Mouse (Mus musculus): ENCODE results near the gene Art3. TPM values are rescaled to one million over a fixed set of nuclear protein-coding genes. Genes with fewer than 3 reads are reported as not detected.

The Art3 gene
- polyA plus RNA-seq, 1 experiment from 2014 or later = 4.0 TPM

DNA sequence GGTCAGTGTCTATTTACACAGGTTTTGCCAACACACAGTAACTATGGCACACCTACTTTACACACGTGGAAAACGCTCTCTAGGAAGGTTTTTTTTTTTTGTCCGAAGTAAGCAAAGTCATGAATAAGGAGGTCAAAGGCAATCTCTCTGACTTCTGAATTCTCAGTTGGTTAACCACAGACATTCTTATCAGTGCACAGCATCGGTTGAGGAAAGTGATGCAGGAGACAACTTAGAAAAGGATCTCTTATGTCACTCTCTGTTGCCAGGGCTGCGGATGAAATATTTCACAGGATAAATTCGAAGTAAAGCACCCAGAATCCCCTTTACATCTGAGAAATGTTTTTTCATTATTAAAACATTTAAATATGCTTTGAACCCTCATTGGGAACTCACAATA is 4.3 kb upstream of the Art3 start:
- no peak overlapping the region for H3K4me2 ChIP-seq (replicated peaks; ENCODE audit: low read depth, low read length)
- H3K4me3 ChIP-seq (ENCODE audit: low read depth, low read length) = no peak overlapping the region
- no peak overlapping the region for H3K27ac ChIP-seq (ENCODE audit: low read length)
- no peaks in the 10 kb centered on the region for H3K36me3 ChIP-seq (ENCODE audit: control insufficient read depth, insufficient read depth, low read length)
- H3K9ac ChIP-seq (replicated peaks; ENCODE audit: low read depth, low read length) = no peak overlapping the region
- ATAC-seq (ENCODE audit: insufficient number of reproducible peaks, insufficient read depth, low FRiP score, low read depth) = no peak
- H3K4me1 ChIP-seq (ENCODE audit: control insufficient read depth, insufficient read depth, low read length) = peaks cover 9% of the 10 kb centered on the region; the same call in 1 of the 2 replicates
- H3K9me3 ChIP-seq (ENCODE audit: control insufficient read depth, low read depth, low read length) = no peaks in the 10 kb centered on the region
- WGBS = 71% methylated on average over 6 of the region's 6 CpGs
- no peaks in the 10 kb centered on the region for H3K27me3 ChIP-seq (ENCODE audit: control insufficient read depth, insufficient read depth, low read length)

DNA sequence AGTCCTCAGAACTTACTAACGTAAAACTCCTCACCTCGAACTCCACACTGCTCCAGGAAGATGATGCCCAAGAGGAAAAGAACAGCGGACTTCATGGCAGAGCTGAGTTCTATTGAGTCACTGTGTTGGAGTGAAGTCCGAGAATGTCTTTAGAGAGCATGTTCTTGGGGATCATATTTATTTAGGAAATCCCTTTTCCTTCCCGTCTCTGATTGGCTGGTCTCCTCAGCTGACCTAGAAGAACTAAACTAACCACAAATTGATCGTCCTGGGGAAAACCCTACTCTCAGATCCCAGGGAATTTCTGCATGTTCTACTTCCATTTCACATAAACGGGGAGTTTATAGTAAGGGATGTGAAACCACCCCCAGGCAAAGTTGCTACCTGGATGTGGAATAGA is 3.7 kb upstream of the Art3 start, which contains the start of gene Cxcl9:
TSS of gene Cxcl9 (minus strand) at position 151 of the 400 bp plus-strand sequence.
- Histone ChIP-seq H3K4me3 (ENCODE audit: low read depth, low read length) (no peak within 1 kb of the TSS), H3K9ac (replicated peaks; ENCODE audit: low read depth, low read length) (no peak within 1 kb of the TSS), H3K36me3 (ENCODE audit: control insufficient read depth, insufficient read depth, low read length) (no peaks in the 10 kb centered on the region), H3K4me2 (replicated peaks; ENCODE audit: low read depth, low read length) (no peak within 1 kb of the TSS), H3K27me3 (ENCODE audit: control insufficient read depth, insufficient read depth, low read length) (no peaks in the 10 kb centered on the region), H3K27ac (ENCODE audit: low read length) (no peak within 1 kb of the TSS), H3K9me3 (ENCODE audit: control insufficient read depth, low read depth, low read length) (no peaks in the 10 kb centered on the region), H3K4me1 (ENCODE audit: control insufficient read depth, insufficient read depth, low read length) (peaks cover 9% of the 10 kb centered on the region; the same call in 1 of the 2 replicates)
- WGBS = 79% methylated on average over 7 of the region's 7 CpGs
- ATAC-seq (ENCODE audit: insufficient number of reproducible peaks, insufficient read depth, low FRiP score, low read depth) = no peak

DNA sequence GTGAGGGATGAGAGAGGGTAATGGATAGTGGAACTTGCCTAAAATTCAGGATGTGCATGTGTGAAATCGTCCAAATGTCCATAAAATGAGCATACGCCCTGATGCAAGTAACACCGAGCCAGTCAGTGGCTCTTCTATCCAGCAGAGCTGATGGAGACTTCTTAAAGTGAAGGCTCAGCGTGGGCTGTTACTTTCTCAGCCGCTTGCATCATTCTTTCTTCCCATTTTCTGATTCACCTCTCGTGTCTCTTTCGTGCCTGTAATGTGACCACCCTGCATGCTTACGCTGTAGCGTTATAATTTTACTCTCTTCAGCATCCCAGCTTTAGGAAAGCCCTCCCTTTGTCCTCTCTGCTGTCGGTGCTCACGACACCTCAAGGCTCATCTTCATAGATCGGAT is 505 bp upstream of the Art3 start:
- H3K4me1 ChIP-seq (ENCODE audit: control insufficient read depth, insufficient read depth, low read length) = peaks cover 9% of the 10 kb centered on the region; the same call in 1 of the 2 replicates
- no peak overlapping the region for H3K9ac ChIP-seq (replicated peaks; ENCODE audit: low read depth, low read length)
- H3K9me3 ChIP-seq (ENCODE audit: control insufficient read depth, low read depth, low read length) = no peaks in the 10 kb centered on the region
- ATAC-seq (ENCODE audit: insufficient number of reproducible peaks, insufficient read depth, low FRiP score, low read depth) = no peak
- H3K27me3 ChIP-seq (ENCODE audit: control insufficient read depth, insufficient read depth, low read length) = no peaks in the 10 kb centered on the region
- no peaks in the 10 kb centered on the region for H3K36me3 ChIP-seq (ENCODE audit: control insufficient read depth, insufficient read depth, low read length)
- no peak overlapping the region for H3K4me2 ChIP-seq (replicated peaks; ENCODE audit: low read depth, low read length)
- 84% methylated on average over 12 of the region's 12 CpGs for WGBS
- no peak overlapping the region for H3K4me3 ChIP-seq (ENCODE audit: low read depth, low read length)
- peak overlapping the region; percentile 94 for H3K27ac ChIP-seq (ENCODE audit: low read length)

DNA sequence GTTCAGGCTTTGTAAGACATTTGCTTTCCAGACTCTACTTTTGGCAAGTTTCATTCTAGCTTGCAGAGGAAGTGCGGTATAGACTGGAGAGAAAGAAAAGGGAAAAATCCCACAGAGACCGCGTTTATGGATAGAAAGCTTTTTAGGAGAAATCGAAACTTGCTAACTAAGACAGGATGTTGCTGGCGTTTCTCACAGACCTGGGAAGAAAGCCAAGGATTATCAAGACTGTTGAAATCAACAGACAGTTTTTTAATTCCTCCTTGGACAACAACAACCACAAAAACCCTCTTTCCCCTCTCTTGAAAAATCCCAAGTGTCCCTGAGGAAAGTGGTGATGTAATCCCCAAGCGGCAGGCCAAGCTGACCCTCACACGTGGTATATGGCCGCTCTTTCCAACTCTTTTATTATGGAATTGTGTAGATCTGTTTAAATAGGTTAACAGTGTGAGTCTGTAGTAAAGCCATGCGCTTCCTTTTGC is 773 bp downstream of the Art3 start:
- WGBS = 38% methylated on average over 9 of the region's 9 CpGs
- Histone ChIP-seq H3K27me3 (ENCODE audit: control insufficient read depth, insufficient read depth, low read length) (no peaks in the 10 kb centered on the region), H3K9me3 (ENCODE audit: control insufficient read depth, low read depth, low read length) (no peaks in the 10 kb centered on the region), H3K9ac (replicated peaks; ENCODE audit: low read depth, low read length) (no peak overlapping the region), H3K4me2 (replicated peaks; ENCODE audit: low read depth, low read length) (peak overlapping the region; percentile 22), H3K36me3 (ENCODE audit: control insufficient read depth, insufficient read depth, low read length) (no peaks in the 10 kb centered on the region), H3K4me3 (ENCODE audit: low read depth, low read length) (no peak overlapping the region), H3K27ac (ENCODE audit: low read length) (peak overlapping the region; percentile 94), H3K4me1 (ENCODE audit: control insufficient read depth, insufficient read depth, low read length) (peaks cover 9% of the 10 kb centered on the region; the same call in 1 of the 2 replicates)
- ATAC-seq (ENCODE audit: insufficient number of reproducible peaks, insufficient read depth, low FRiP score, low read depth) = peak; percentile 64; the same call in 1 of the 2 replicates

DNA sequence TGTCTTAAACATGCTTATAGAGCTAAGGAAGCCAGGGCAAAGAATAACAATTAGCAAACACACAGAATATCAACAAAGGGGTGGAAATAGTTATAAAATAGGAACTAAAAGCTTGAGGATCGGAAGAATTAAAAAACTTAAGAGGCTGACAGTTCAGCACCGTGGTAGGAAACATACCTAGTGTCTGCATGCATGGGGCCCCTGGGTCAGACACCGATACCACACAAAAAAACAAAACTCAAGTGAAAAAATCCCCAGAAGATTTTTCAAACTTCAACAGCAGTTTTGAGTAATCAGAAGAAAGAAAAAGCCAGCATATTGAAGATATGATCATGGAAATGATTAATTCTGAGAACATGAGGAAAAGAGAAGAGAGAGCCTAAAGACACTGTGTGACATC is 5.1 kb downstream of the Art3 start:
- Histone ChIP-seq H3K9ac (replicated peaks; ENCODE audit: low read depth, low read length) (no peak overlapping the region), H3K4me1 (ENCODE audit: control insufficient read depth, insufficient read depth, low read length) (peaks cover 3% of the 10 kb centered on the region; the same call in 1 of the 2 replicates), H3K4me2 (replicated peaks; ENCODE audit: low read depth, low read length) (no peak overlapping the region), H3K36me3 (ENCODE audit: control insufficient read depth, insufficient read depth, low read length) (no peaks in the 10 kb centered on the region), H3K4me3 (ENCODE audit: low read depth, low read length) (no peak overlapping the region), H3K9me3 (ENCODE audit: control insufficient read depth, low read depth, low read length) (no peaks in the 10 kb centered on the region), H3K27ac (ENCODE audit: low read length) (no peak overlapping the region), H3K27me3 (ENCODE audit: control insufficient read depth, insufficient read depth, low read length) (no peaks in the 10 kb centered on the region)
- 73% methylated on average over 3 of the region's 3 CpGs for WGBS
- no peak for ATAC-seq (ENCODE audit: insufficient number of reproducible peaks, insufficient read depth, low FRiP score, low read depth)

DNA sequence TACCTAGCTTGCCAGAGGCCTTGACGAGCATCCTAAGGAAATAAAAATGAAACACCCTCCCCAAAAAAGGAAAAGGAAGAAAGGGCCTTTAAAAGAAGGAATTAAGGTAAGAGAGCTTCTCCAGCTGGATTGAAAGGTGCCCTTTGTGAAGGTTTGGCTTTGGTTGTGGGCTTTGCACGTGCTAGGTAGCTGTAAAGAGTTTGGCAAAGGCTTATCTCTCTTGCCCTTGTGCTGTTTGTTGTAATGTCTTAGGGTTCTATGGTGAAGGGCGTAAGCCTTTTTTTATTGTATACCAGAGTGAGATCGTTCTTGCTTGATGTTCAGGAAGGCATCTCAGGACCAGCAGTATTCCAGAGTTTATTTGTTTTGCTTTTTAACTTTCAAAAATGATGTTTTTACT is 9.0 kb downstream of the Art3 start:
- no peaks in the 10 kb centered on the region for H3K36me3 ChIP-seq (ENCODE audit: control insufficient read depth, insufficient read depth, low read length)
- H3K4me1 ChIP-seq (ENCODE audit: control insufficient read depth, insufficient read depth, low read length) = no peaks in the 10 kb centered on the region
- H3K27ac ChIP-seq (ENCODE audit: low read length) = no peak overlapping the region
- no peak overlapping the region for H3K4me2 ChIP-seq (replicated peaks; ENCODE audit: low read depth, low read length)
- H3K27me3 ChIP-seq (ENCODE audit: control insufficient read depth, insufficient read depth, low read length) = no peaks in the 10 kb centered on the region
- no peaks in the 10 kb centered on the region for H3K9me3 ChIP-seq (ENCODE audit: control insufficient read depth, low read depth, low read length)
- ATAC-seq (ENCODE audit: insufficient number of reproducible peaks, insufficient read depth, low FRiP score, low read depth) = no peak
- WGBS = 79% methylated on average over 4 of the region's 4 CpGs
- H3K9ac ChIP-seq (replicated peaks; ENCODE audit: low read depth, low read length) = no peak overlapping the region
- no peak overlapping the region for H3K4me3 ChIP-seq (ENCODE audit: low read depth, low read length)

DNA sequence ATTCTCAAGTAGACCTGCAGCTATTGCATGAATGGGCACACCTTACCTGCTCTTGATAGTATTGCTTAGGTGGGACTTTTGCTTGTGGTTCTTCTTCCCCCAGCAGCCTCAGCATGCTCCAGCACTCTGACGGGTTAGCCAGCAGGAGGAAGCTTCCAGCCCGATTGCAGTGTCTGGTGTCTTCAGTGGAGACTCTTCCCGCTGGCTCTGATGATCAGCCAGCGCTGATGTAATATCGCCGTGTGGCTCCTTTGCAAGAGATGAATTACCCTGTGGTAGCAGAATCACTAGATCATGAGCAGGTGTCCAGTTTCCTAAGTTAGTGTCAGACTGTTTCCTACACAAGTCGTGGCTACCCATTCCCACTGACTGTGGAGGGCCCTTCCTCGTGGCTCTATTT is 13.4 kb downstream of the Art3 start:
- no peaks in the 10 kb centered on the region for H3K36me3 ChIP-seq (ENCODE audit: control insufficient read depth, insufficient read depth, low read length)
- no peaks in the 10 kb centered on the region for H3K4me1 ChIP-seq (ENCODE audit: control insufficient read depth, insufficient read depth, low read length)
- H3K9ac ChIP-seq (replicated peaks; ENCODE audit: low read depth, low read length) = no peak overlapping the region
- H3K9me3 ChIP-seq (ENCODE audit: control insufficient read depth, low read depth, low read length) = no peaks in the 10 kb centered on the region
- no peak for ATAC-seq (ENCODE audit: insufficient number of reproducible peaks, insufficient read depth, low FRiP score, low read depth)
- H3K27ac ChIP-seq (ENCODE audit: low read length) = no peak overlapping the region
- no peaks in the 10 kb centered on the region for H3K27me3 ChIP-seq (ENCODE audit: control insufficient read depth, insufficient read depth, low read length)
- H3K4me3 ChIP-seq (ENCODE audit: low read depth, low read length) = no peak overlapping the region
- H3K4me2 ChIP-seq (replicated peaks; ENCODE audit: low read depth, low read length) = no peak overlapping the region
- 78% methylated on average over 8 of the region's 8 CpGs for WGBS

DNA sequence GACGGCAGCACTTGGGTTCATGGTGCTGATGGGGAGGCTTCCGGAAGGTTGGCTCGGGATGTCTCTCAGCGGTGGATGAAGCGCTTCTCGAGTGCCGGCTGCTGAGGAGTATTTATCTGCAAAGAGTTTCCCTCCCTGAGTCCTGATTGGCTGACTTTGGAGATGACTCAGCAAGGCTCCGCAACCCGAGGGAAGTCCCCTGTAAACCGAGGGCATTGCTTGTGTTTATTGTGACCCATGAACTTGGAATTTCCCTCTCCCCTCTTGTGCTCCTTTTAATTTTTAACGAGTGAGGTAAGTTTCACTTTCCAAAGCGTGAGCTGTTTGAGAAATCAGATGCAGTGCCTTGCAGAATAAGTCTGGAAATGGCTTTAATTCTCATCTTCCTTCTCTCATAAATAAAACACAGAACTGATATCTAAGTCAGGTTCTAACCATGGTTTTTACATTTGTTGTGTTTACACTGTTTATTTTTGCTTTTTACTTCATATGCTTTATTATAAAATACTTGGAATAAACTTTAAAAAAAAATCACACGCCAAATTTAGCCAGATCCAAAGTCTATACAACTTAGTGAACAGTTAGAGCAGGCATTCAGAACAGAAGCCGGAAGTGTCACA is 17.3 kb downstream of the Art3 start, which contains the start of gene Cxcl10:
TSS of gene Cxcl10 (minus strand) at position 96 of the 620 bp plus-strand sequence.
- Histone ChIP-seq H3K4me1 (ENCODE audit: control insufficient read depth, insufficient read depth, low read length) (no peaks in the 10 kb centered on the region), H3K27me3 (ENCODE audit: control insufficient read depth, insufficient read depth, low read length) (no peaks in the 10 kb centered on the region), H3K4me3 (ENCODE audit: low read depth, low read length) (peak within 1 kb of the TSS; percentile 17; the same call in 1 of the 2 replicates), H3K4me2 (replicated peaks; ENCODE audit: low read depth, low read length) (peak within 1 kb of the TSS; percentile 50), H3K27ac (ENCODE audit: low read length) (no peak within 1 kb of the TSS), H3K9me3 (ENCODE audit: control insufficient read depth, low read depth, low read length) (no peaks in the 10 kb centered on the region), H3K9ac (replicated peaks; ENCODE audit: low read depth, low read length) (no peak within 1 kb of the TSS), H3K36me3 (ENCODE audit: control insufficient read depth, insufficient read depth, low read length) (no peaks in the 10 kb centered on the region)
- WGBS = 13% methylated on average over 14 of the region's 14 CpGs
- peak; percentile 63; the same call in 1 of the 2 replicates for ATAC-seq (ENCODE audit: insufficient number of reproducible peaks, insufficient read depth, low FRiP score, low read depth)
